ENCODE assay signal across 16 mouse cellular contexts in genomic region chr13:107710368-107710767, GRCm38 (mm10).
"Had no signal": no experiment of that assay in that cellular context is flagged by ENCODE, and none has a peak within 500 bp of the region (broad histone marks: within the 10 kb centered on the region; RNA-seq: fewer than 3 reads in every experiment).

No protein-coding gene starts in this region.

- H3K27me3 ChIP-seq: liver, embryonic 12.5 days; liver, embryonic 15.5 days; midbrain, embryonic 15.5 days; neural tube, embryonic 13.5 days had no signal

- H3K27ac ChIP-seq: kidney, postnatal 0 days; layer of hippocampus, adult 2 months; liver, embryonic 12.5 days; liver, embryonic 15.5 days; macrophage; midbrain, embryonic 12.5 days; midbrain, embryonic 15.5 days; neural tube, embryonic 13.5 days had no signal

- H3K4me1 ChIP-seq: liver, embryonic 12.5 days; liver, embryonic 15.5 days; midbrain, embryonic 12.5 days; midbrain, embryonic 15.5 days; neural tube, embryonic 13.5 days had no signal

- DNase-seq: kidney, adult 2 months; kidney, postnatal 25 days; layer of hippocampus, adult 9-11 months; lung, embryonic 14.5 days; retina, postnatal 1 day; right cerebral cortex, postnatal 25 days; thymus, adult 18-20 months; thymus, postnatal 36 days had no signal

- H3K4me3 ChIP-seq: layer of hippocampus, adult 2 months; liver, embryonic 12.5 days; liver, embryonic 15.5 days; midbrain, embryonic 12.5 days; midbrain, embryonic 15.5 days; neural tube, embryonic 13.5 days had no signal

- H3K36me3 ChIP-seq: liver, embryonic 12.5 days; liver, embryonic 15.5 days; midbrain, embryonic 12.5 days; midbrain, embryonic 15.5 days; neural tube, embryonic 13.5 days had no signal

- H3K9me3 ChIP-seq: liver, embryonic 12.5 days; liver, embryonic 15.5 days; midbrain, embryonic 12.5 days; midbrain, embryonic 15.5 days; neural tube, embryonic 13.5 days had no signal
